Mouse (Mus musculus): ENCODE measurements around the gene Cass4. TPM values are rescaled to one million over a fixed set of nuclear protein-coding genes. Genes with fewer than 3 reads are reported as not detected.

Cass4 gene
- polyA plus RNA-seq, 1 experiment = 0.30 TPM

DNA sequence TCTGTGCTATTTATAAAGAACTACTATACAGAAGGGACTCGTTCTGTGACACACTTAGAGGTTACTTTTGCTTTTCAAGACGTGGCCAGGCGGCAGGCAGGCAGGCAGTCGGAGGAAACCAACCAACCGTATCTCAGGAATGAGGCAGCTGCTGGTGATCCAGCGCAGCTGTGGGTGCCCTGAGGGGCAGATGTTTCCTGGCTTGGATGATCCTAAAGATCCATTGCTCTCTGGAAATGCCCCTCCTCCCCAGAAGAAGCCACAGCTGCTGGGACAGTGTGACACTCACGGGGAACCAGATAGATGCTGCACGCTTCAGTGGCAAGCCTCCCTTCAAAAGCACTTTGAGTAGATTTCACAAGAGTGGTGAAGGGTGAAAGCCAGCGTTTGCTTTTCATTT lies 18.9 kb downstream of the Cass4 start:
- H3K4me3 ChIP-seq (ENCODE audit: insufficient read depth, low read depth, low read length) = no peak overlapping the region
- peak; percentile 41 for DNase-seq
- H3K27ac ChIP-seq (ENCODE audit: insufficient read depth, low read depth, low read length) = no peak overlapping the region

DNA sequence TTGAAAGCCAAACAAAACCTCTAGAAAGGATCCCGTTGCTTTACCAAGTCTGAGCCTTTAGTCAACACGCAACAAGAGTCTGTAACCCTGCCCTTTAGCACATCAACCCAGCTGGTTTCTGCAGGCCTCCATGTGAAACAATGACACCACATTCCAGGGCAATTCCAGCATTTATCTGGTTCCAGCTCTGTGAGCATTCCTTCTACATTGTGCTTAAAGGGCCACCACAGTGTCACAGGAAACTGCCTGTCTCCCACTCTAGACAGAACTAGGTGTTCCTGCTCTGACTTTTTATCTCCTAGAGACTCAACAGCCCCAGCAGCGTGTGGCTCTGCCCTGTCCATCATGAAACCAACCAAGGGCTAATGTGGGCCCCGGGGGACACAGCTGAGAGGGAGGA lies 19.7 kb downstream of the Cass4 start:
- no peaks in the 10 kb centered on the region for H3K27me3 ChIP-seq (replicated peaks; ENCODE audit: control insufficient read depth, insufficient read depth, low read length)
- WGBS = 26% methylated on average over 4 of the region's 4 CpGs
- no peaks in the 10 kb centered on the region for H3K36me3 ChIP-seq (ENCODE audit: control insufficient read depth, insufficient read depth, low read length)
- H3K27ac ChIP-seq (ENCODE audit: insufficient read depth, low read depth, low read length) = no peak overlapping the region
- H3K4me1 ChIP-seq (ENCODE audit: control insufficient read depth, insufficient read depth, low read length) = no peaks in the 10 kb centered on the region
- TF ChIP-seq CTCF (conservative IDR thresholded peaks at IDR 0.05; ENCODE audit: insufficient read depth, insufficient read length, low read depth, low read length) (no peak), POLR2A (IDR thresholded peaks at IDR 0.05; ENCODE audit: low read depth, low read length) (no peak)
- no peak overlapping the region for H3K4me3 ChIP-seq (ENCODE audit: insufficient read depth, low read depth, low read length)
- peak; percentile 10 for DNase-seq

More for the DNA sequence above, 18.9 kb downstream of the Cass4 start:
- Histone ChIP-seq H3K27me3 (replicated peaks; ENCODE audit: control insufficient read depth, insufficient read depth, low read length) (no peaks in the 10 kb centered on the region), H3K4me1 (ENCODE audit: control insufficient read depth, insufficient read depth, low read length) (no peaks in the 10 kb centered on the region), H3K36me3 (ENCODE audit: control insufficient read depth, insufficient read depth, low read length) (no peaks in the 10 kb centered on the region)
- WGBS = 6% methylated on average over 9 of the region's 9 CpGs
- TF ChIP-seq POLR2A (IDR thresholded peaks at IDR 0.05; ENCODE audit: low read depth, low read length) = no peak

DNA sequence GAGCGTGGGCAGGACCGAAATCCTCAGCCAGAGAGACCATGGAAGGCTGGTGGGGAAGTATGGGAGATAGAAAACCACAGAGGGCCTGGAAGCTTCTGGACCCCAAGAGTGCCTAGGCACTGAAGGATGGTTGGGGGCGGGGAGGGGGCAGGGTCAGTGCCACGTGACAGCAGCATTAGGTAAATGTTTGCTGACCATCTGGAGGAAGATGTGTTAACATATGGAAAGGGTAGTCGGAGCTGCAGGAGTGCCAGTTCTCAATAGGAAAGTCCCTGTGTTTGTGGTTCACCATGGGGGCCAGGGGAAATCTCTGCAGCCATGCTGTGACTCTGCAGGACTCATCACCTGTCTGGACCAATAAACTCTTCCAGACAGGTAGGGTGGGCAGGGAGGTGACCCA lies 20.3 kb downstream of the Cass4 start:
- no peak overlapping the region for H3K27ac ChIP-seq (ENCODE audit: insufficient read depth, low read depth, low read length)
- no peak for TF ChIP-seq CTCF (conservative IDR thresholded peaks at IDR 0.05; ENCODE audit: insufficient read depth, insufficient read length, low read depth, low read length)
- 73% methylated on average over 5 of the region's 5 CpGs for WGBS

DNA sequence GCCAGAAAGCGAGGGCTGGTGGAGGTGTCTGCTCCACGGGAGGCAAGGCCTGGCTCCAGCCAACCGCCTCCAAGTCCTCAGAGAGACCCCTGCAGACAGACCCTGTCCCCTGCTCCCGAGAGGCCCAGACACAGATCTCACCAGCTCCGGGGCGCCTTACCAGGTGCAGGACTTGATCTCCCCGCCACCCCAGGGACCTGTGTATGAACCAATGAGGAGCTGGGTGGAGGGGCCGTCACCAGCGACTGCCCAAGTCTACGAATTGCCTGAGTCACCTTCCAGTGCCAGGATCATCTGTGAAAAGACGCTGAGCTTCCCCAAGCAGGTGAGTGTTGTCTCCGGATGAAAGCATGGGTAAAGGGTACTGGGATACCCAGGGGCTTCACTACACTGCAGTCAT lies 22.6 kb downstream of the Cass4 start:
- Histone ChIP-seq H3K4me1 (ENCODE audit: control insufficient read depth, insufficient read depth, low read length) (no peaks in the 10 kb centered on the region), H3K36me3 (ENCODE audit: control insufficient read depth, insufficient read depth, low read length) (no peaks in the 10 kb centered on the region), H3K4me3 (ENCODE audit: insufficient read depth, low read depth, low read length) (no peak overlapping the region), H3K27me3 (replicated peaks; ENCODE audit: control insufficient read depth, insufficient read depth, low read length) (no peaks in the 10 kb centered on the region), H3K27ac (ENCODE audit: insufficient read depth, low read depth, low read length) (no peak overlapping the region)
- 71% methylated on average over 12 of the region's 12 CpGs for WGBS
- TF ChIP-seq CTCF (conservative IDR thresholded peaks at IDR 0.05; ENCODE audit: insufficient read depth, insufficient read length, low read depth, low read length) = no peak
- no peak for TF ChIP-seq POLR2A (IDR thresholded peaks at IDR 0.05; ENCODE audit: low read depth, low read length)
- DNase-seq = no peak

More for the DNA sequence above, 20.3 kb downstream of the Cass4 start:
- H3K36me3 ChIP-seq (ENCODE audit: control insufficient read depth, insufficient read depth, low read length) = no peaks in the 10 kb centered on the region
- no peak overlapping the region for H3K4me3 ChIP-seq (ENCODE audit: insufficient read depth, low read depth, low read length)
- no peaks in the 10 kb centered on the region for H3K4me1 ChIP-seq (ENCODE audit: control insufficient read depth, insufficient read depth, low read length)
- no peak for DNase-seq
- no peaks in the 10 kb centered on the region for H3K27me3 ChIP-seq (replicated peaks; ENCODE audit: control insufficient read depth, insufficient read depth, low read length)

DNA sequence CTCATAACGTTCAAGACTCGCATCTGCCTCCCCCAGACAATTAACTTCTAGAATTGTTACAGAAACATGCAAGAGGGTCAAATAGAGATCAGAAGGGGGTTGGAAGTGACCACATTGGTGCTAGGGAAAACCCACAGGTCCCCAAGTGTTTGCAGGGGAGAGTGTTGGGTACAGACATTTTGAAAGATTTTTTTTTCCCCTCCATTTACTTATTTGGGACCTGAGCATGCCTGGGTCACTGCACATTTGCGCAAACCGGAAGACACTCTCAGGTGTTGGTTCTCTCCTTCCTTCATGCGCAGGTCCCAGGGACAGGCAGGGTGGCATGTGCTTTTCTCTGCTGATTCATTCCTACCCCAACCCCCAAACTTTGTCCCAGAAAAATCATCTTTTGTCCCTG lies 23.3 kb downstream of the Cass4 start:
- Histone ChIP-seq H3K4me1 (ENCODE audit: control insufficient read depth, insufficient read depth, low read length) (no peaks in the 10 kb centered on the region), H3K27me3 (replicated peaks; ENCODE audit: control insufficient read depth, insufficient read depth, low read length) (no peaks in the 10 kb centered on the region), H3K27ac (ENCODE audit: insufficient read depth, low read depth, low read length) (no peak overlapping the region), H3K36me3 (ENCODE audit: control insufficient read depth, insufficient read depth, low read length) (no peaks in the 10 kb centered on the region), H3K4me3 (ENCODE audit: insufficient read depth, low read depth, low read length) (no peak overlapping the region)
- TF ChIP-seq POLR2A (IDR thresholded peaks at IDR 0.05; ENCODE audit: low read depth, low read length) = no peak
- TF ChIP-seq CTCF (conservative IDR thresholded peaks at IDR 0.05; ENCODE audit: insufficient read depth, insufficient read length, low read depth, low read length) = no peak
- no peak for DNase-seq
- WGBS = 77% methylated on average over 5 of the region's 5 CpGs

DNA sequence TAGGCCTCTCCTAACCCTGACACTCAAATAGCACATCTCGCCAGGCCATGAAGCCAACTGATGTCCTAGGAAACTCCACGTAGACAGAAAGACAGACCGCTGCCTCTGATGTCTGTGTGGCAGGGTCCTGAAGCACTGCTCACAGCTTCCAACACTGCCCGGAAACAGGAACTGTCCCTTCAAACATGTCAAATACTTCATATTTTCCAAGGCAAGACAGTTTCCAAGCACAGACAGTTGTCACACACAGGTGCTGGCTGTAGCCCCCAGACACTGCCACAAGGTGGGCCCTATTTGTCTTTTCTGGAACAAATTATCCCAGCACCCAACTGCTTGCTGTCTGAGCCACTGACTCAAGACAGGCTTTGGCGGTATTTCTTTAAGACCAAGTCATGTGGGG lies 24.6 kb downstream of the Cass4 start:
- no peak overlapping the region for H3K27ac ChIP-seq (ENCODE audit: insufficient read depth, low read depth, low read length)
- H3K4me3 ChIP-seq (ENCODE audit: insufficient read depth, low read depth, low read length) = no peak overlapping the region
- WGBS = 82% methylated on average over 5 of the region's 5 CpGs
- H3K36me3 ChIP-seq (ENCODE audit: control insufficient read depth, insufficient read depth, low read length) = no peaks in the 10 kb centered on the region
- no peaks in the 10 kb centered on the region for H3K4me1 ChIP-seq (ENCODE audit: control insufficient read depth, insufficient read depth, low read length)
- no peak for DNase-seq
- TF ChIP-seq POLR2A (IDR thresholded peaks at IDR 0.05; ENCODE audit: low read depth, low read length) (no peak), CTCF (conservative IDR thresholded peaks at IDR 0.05; ENCODE audit: insufficient read depth, insufficient read length, low read depth, low read length) (no peak)
- H3K27me3 ChIP-seq (replicated peaks; ENCODE audit: control insufficient read depth, insufficient read depth, low read length) = no peaks in the 10 kb centered on the region

DNA sequence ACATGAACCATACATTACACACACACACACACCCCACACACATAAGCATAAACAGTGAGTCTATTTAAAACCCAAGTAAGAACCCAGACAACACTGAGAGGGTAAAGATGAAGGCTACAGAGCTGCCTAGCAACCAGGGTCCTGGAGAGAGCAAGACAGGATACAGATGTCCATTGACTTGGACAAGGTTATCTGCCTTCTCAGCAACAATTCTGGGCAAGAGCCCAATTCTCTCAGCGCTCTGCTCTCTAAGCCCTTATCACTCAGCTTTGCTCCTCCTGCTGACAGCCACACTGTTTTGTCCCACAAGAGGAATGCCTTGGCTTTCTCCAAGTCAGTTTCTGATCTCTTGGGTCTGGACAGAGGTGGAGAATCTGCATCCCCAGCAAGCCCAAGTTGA lies 37.0 kb downstream of the Cass4 start:
- peak; percentile 32 for DNase-seq
- H3K27me3 ChIP-seq (replicated peaks; ENCODE audit: control insufficient read depth, insufficient read depth, low read length) = no peaks in the 10 kb centered on the region
- no peaks in the 10 kb centered on the region for H3K4me1 ChIP-seq (ENCODE audit: control insufficient read depth, insufficient read depth, low read length)
- no peak overlapping the region for H3K4me3 ChIP-seq (ENCODE audit: insufficient read depth, low read depth, low read length)
- no peaks in the 10 kb centered on the region for H3K36me3 ChIP-seq (ENCODE audit: control insufficient read depth, insufficient read depth, low read length)
- 24% methylated on average over 1 of the region's 1 CpGs for WGBS
- TF ChIP-seq CTCF (conservative IDR thresholded peaks at IDR 0.05; ENCODE audit: insufficient read depth, insufficient read length, low read depth, low read length) = no peak
- TF ChIP-seq POLR2A (IDR thresholded peaks at IDR 0.05; ENCODE audit: low read depth, low read length) = no peak
- H3K27ac ChIP-seq (ENCODE audit: insufficient read depth, low read depth, low read length) = no peak overlapping the region

DNA sequence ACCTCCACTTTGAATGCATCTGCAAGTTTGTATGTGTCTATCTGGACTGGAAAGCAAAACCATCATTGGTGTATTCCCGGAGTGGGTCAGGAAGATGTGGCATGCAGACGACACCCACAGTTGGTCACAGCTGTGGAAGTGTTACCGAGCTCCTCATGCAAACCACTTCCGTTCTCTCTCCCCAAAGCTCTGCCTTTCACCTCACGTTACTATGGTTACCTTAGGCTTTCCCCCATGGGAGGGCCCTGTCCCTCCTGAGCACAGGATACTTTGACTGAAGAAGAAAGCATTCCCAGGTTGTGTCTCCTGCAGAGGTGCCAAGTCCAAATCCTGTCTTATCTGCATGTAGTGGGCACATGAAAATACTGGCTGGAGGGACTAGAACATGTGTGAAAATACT lies 40.2 kb downstream of the Cass4 start:
- Histone ChIP-seq H3K36me3 (ENCODE audit: control insufficient read depth, insufficient read depth, low read length) (no peaks in the 10 kb centered on the region), H3K4me3 (ENCODE audit: insufficient read depth, low read depth, low read length) (no peak overlapping the region), H3K27me3 (replicated peaks; ENCODE audit: control insufficient read depth, insufficient read depth, low read length) (no peaks in the 10 kb centered on the region), H3K4me1 (ENCODE audit: control insufficient read depth, insufficient read depth, low read length) (no peaks in the 10 kb centered on the region), H3K27ac (ENCODE audit: insufficient read depth, low read depth, low read length) (no peak overlapping the region)
- no peak for DNase-seq
- 45% methylated on average over 5 of the region's 5 CpGs for WGBS
- TF ChIP-seq CTCF (conservative IDR thresholded peaks at IDR 0.05; ENCODE audit: insufficient read depth, insufficient read length, low read depth, low read length) (no peak), POLR2A (IDR thresholded peaks at IDR 0.05; ENCODE audit: low read depth, low read length) (no peak)

Measured in kidney, adult 2 months (tissue).